Mouse (Mus musculus): ENCODE results near the gene Krtap5-1. TPM values are rescaled to one million over a fixed set of nuclear protein-coding genes. Genes with fewer than 3 reads are reported as not detected.
"Not testable (repeated sequence)": the region's sequence is repeated elsewhere in the genome, so short reads cannot be mapped to it uniquely, and the experiment has no call there.

Gene Krtap5-1
- total and polyA plus RNA-seq, 3 experiments = not detected

- H3K4me1 ChIP-seq (ENCODE audit: control insufficient read depth in 1 of 2, insufficient read depth in 2 of 2) = no peaks in the 10 kb centered on the region
- no peaks in the 10 kb centered on the region for H3K36me3 ChIP-seq (replicated peaks in 1 of 2; ENCODE audit: control insufficient read depth in 1 of 2, insufficient read depth in 1 of 2, low read length in 1 of 2)
- peaks cover 65% of the 10 kb centered on the region for H3K27me3 ChIP-seq (replicated peaks)
- no peak overlapping the region for H3K9ac ChIP-seq (ENCODE audit: insufficient read depth, low read depth)
- H3K79me2 ChIP-seq (replicated peaks; ENCODE audit: control insufficient read depth, extremely low read depth, insufficient read depth, poor library complexity, severe bottlenecking) = no peaks in the 10 kb centered on the region
- dilution Hi-C loops (cut with MboI; ENCODE audit: extremely low pct_ligation_motif_present, extremely low pct_unique_long_range_greater_than_20kb, low sequenced_read_pairs) (no loop called here), in situ Hi-C loops (cut with MboI; ENCODE audit: low pct_ligation_motif_present, low pct_unique_long_range_greater_than_20kb, low sequenced_read_pairs) (no loop called here)
- no peak for TF ChIP-seq TBP (conservative IDR thresholded peaks at IDR 0.05; ENCODE audit: low read depth, low read length)
- peak; percentile 71 for TF ChIP-seq RAD21 (IDR thresholded peaks at IDR 0.05; ENCODE audit: low read depth, low read length)
- no peak for TF ChIP-seq MYC (IDR thresholded peaks at IDR 0.05; ENCODE audit: low read depth, low read length)
- peak; percentile 69 for TF ChIP-seq SMC3 (IDR thresholded peaks at IDR 0.05; ENCODE audit: low read depth, low read length)
- no peak for TF ChIP-seq GABPA (IDR thresholded peaks at IDR 0.05; ENCODE audit: insufficient replicate concordance, low read depth, low read length)
- TF ChIP-seq BHLHE40 (IDR thresholded peaks at IDR 0.05; ENCODE audit: low read depth, low read length) = no peak
- TF ChIP-seq CTCF (conservative IDR thresholded peaks at IDR 0.05 in 1 of 2, IDR thresholded peaks at IDR 0.05 in 1 of 2; ENCODE audit: low read depth in 2 of 2, low read length in 2 of 2) = peak; percentile 75
- no peak overlapping the region for H3K4me3 ChIP-seq (replicated peaks in 1 of 3; ENCODE audit: low read depth in 2 of 3, low read length in 2 of 3, poor library complexity in 1 of 3)
- H3K4me2 ChIP-seq (ENCODE audit: insufficient read depth, low read depth, poor library complexity, severe bottlenecking) = no peak overlapping the region
- DNase-seq (ENCODE audit: extremely low read depth) = peak; percentile 32
- H3K27ac ChIP-seq (ENCODE audit: insufficient read depth, low read depth) = no peak overlapping the region
- H3K9me3 ChIP-seq (replicated peaks; ENCODE audit: low read length) = no peaks in the 10 kb centered on the region
Observed at GRCm38 (mm10) chr7:142316558-142316957, 19.6 kb upstream of the Krtap5-1 start.

- H3K9me3 ChIP-seq (replicated peaks; ENCODE audit: low read length) = no peaks in the 10 kb centered on the region
- peaks cover 65% of the 10 kb centered on the region for H3K27me3 ChIP-seq (replicated peaks)
- no peak overlapping the region for H3K9ac ChIP-seq (ENCODE audit: insufficient read depth, low read depth)
- TF ChIP-seq ZNF384 (IDR thresholded peaks at IDR 0.05; ENCODE audit: low read depth, low read length) = no peak
- no peak for TF ChIP-seq HCFC1 (IDR thresholded peaks at IDR 0.05; ENCODE audit: low read depth, low read length)
- no peak for TF ChIP-seq TCF12 (IDR thresholded peaks at IDR 0.05; ENCODE audit: low read depth, low read length)
- TF ChIP-seq CHD1 (IDR thresholded peaks at IDR 0.05; ENCODE audit: low read depth, low read length) = no peak
- TF ChIP-seq KAT2A (IDR thresholded peaks at IDR 0.05; ENCODE audit: insufficient replicate concordance, low read length) = no peak
- TF ChIP-seq ZC3H11A (IDR thresholded peaks at IDR 0.05; ENCODE audit: low read depth, low read length) = no peak
- no peak for TF ChIP-seq PAX5 (IDR thresholded peaks at IDR 0.05; ENCODE audit: low read length)
- no peak for TF ChIP-seq USF2 (conservative IDR thresholded peaks at IDR 0.05; ENCODE audit: low read depth, low read length)
- TF ChIP-seq SIN3A (IDR thresholded peaks at IDR 0.05; ENCODE audit: low read length) = no peak
- TF ChIP-seq NRF1 (IDR thresholded peaks at IDR 0.05; ENCODE audit: low read depth, low read length) = no peak
- no peak for TF ChIP-seq MXI1 (IDR thresholded peaks at IDR 0.05; ENCODE audit: low read depth, low read length)
- no peak overlapping the region for H3K4me3 ChIP-seq (replicated peaks in 1 of 3; ENCODE audit: low read depth in 2 of 3, low read length in 2 of 3, poor library complexity in 1 of 3)
- H3K27ac ChIP-seq (ENCODE audit: insufficient read depth, low read depth) = no peak overlapping the region
- H3K4me2 ChIP-seq (ENCODE audit: insufficient read depth, low read depth, poor library complexity, severe bottlenecking) = no peak overlapping the region
- no peaks in the 10 kb centered on the region for H3K4me1 ChIP-seq (ENCODE audit: control insufficient read depth in 1 of 2, insufficient read depth in 2 of 2)
- in situ Hi-C loops (cut with MboI; ENCODE audit: low pct_ligation_motif_present, low pct_unique_long_range_greater_than_20kb, low sequenced_read_pairs) = no loop called here
- H3K36me3 ChIP-seq (replicated peaks in 1 of 2; ENCODE audit: control insufficient read depth in 1 of 2, insufficient read depth in 1 of 2, low read length in 1 of 2) = no peaks in the 10 kb centered on the region
- DNase-seq (ENCODE audit: extremely low read depth) = no peak
- no peaks in the 10 kb centered on the region for H3K79me2 ChIP-seq (replicated peaks; ENCODE audit: control insufficient read depth, extremely low read depth, insufficient read depth, poor library complexity, severe bottlenecking)
- dilution Hi-C loops (cut with MboI; ENCODE audit: extremely low pct_ligation_motif_present, extremely low pct_unique_long_range_greater_than_20kb, low sequenced_read_pairs) = no loop called here
Observed at GRCm38 (mm10) chr7:142314600-142315285, 17.8 kb upstream of the Krtap5-1 start.

- DNase-seq (ENCODE audit: extremely low read depth); H3K4me1 ChIP-seq (ENCODE audit: control insufficient read depth in 1 of 2, insufficient read depth in 2 of 2); H3K4me3 ChIP-seq (replicated peaks in 1 of 3; ENCODE audit: low read depth in 2 of 3, low read length in 2 of 3, poor library complexity in 1 of 3); H3K9me3 ChIP-seq (replicated peaks; ENCODE audit: low read length); H3K9ac ChIP-seq (ENCODE audit: insufficient read depth, low read depth); H3K4me2 ChIP-seq (ENCODE audit: insufficient read depth, low read depth, poor library complexity, severe bottlenecking); in situ Hi-C loops (cut with MboI; ENCODE audit: low pct_ligation_motif_present, low pct_unique_long_range_greater_than_20kb, low sequenced_read_pairs); dilution Hi-C loops (cut with MboI; ENCODE audit: extremely low pct_ligation_motif_present, extremely low pct_unique_long_range_greater_than_20kb, low sequenced_read_pairs); H3K36me3 ChIP-seq (replicated peaks in 1 of 2; ENCODE audit: control insufficient read depth in 1 of 2, insufficient read depth in 1 of 2, low read length in 1 of 2); H3K79me2 ChIP-seq (replicated peaks; ENCODE audit: control insufficient read depth, extremely low read depth, insufficient read depth, poor library complexity, severe bottlenecking); H3K27ac ChIP-seq (ENCODE audit: insufficient read depth, low read depth): not testable (repeated sequence)
- peaks cover 76% of the 10 kb centered on the region for H3K27me3 ChIP-seq (replicated peaks)
Observed at GRCm38 (mm10) chr7:142303929-142304328, 7.0 kb upstream of the Krtap5-1 start.

Measured in CH12.LX (cell line).